Mouse (Mus musculus) megakaryocyte-erythroid progenitor cell, adult 5-6 weeks (primary cell): ENCODE measurements around the gene Ccdc32. TPM values are rescaled to one million over a fixed set of nuclear protein-coding genes. Genes with fewer than 3 reads are reported as not detected.
"Not testable (repeated sequence)": the region's sequence is repeated elsewhere in the genome, so short reads cannot be mapped to it uniquely, and the experiment has no call there.

ENCODE experiments used
- ATAC-seq: replicated peaks from 2 replicates; pipeline ENCODE4 v1.8.0; 2016; ENCODE audit warnings: mild to moderate bottlenecking, inconsistent platforms; ENCODE audit not compliant: severe bottlenecking, poor library complexity, low FRiP score, low TSS enrichment
- total RNA-seq, 2 experiments: library from RNA; stranded (forward) in 1 of 2; stranded (reverse) in 1 of 2; fragments of 200-1000, 215-1000 nt in 1 of 2; fragments of >200 nt in 1 of 2; fragmentation: Nextera tagmentation in 1 of 2; gene quantifications; 2 replicates each; pipeline ENCODE4 v1.2.3; 2014 to 2017

The Ccdc32 gene
- total RNA-seq, 2 experiments from 2014 or later = 18.7 TPM

- ATAC-seq = no peak
Observed at GRCm38 (mm10) chr2:119017647-119018046, 11.5 kb downstream of the Ccdc32 start.

GRCm38 (mm10) chr2:119016312-119016711 lies 12.9 kb downstream of the Ccdc32 start:
- not testable (repeated sequence) for ATAC-seq

DNA sequence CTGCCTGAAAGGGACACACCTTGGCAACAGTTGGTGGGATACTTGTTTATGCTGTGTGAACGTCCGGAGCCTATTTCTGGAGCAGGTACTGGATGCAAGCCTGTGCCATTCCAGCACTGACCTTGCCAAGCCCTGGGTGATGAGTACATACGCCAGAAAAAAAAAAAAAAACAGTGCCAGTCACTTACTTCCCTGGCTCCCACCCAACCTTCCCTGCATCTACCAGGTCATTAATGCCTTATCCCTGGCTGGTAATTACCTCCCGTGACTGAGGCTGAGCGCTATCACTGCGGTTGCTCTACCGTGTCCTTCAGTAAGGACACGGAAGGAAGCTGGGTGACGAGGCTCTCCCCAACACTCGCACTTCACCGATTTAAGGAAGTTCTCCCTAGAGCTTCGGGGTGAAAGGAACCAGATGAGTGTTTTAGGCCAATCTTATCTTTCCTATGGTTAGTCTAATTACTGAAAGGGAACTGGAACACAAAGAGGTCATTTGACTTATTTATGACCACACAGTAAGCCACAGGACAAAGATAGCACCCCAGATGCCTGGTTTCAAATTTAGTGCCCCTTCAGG lies 13.5 kb downstream of the Ccdc32 start:
- peak; percentile 54 for ATAC-seq

GRCm38 (mm10) chr2:119014989-119015388 lies 14.2 kb downstream of the Ccdc32 start:
- ATAC-seq = no peak; the same call in 1 of the 2 replicates

- no peak for ATAC-seq
Observed at GRCm38 (mm10) chr2:119009376-119009775, 19.8 kb downstream of the Ccdc32 start.

DNA sequence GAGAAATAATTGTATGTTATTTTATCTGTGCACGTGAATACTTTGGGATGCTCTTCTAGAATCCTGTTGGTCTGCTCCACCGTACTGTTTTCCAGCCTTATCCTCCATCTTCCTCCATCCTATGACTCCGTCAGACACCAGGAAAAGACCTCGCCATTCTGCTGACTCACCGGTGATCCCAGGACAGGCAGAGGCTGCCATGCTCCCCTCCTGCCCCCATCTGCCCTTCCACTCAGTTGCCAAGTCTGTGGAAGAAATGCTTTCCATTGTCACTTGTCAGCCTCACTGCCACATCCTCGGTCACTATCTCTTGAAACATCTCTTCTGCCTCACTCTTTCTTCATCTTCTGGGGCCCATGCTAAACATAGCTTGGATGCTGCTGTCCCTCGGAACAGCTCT lies 22.3 kb downstream of the Ccdc32 start:
- ATAC-seq = no peak

DNA sequence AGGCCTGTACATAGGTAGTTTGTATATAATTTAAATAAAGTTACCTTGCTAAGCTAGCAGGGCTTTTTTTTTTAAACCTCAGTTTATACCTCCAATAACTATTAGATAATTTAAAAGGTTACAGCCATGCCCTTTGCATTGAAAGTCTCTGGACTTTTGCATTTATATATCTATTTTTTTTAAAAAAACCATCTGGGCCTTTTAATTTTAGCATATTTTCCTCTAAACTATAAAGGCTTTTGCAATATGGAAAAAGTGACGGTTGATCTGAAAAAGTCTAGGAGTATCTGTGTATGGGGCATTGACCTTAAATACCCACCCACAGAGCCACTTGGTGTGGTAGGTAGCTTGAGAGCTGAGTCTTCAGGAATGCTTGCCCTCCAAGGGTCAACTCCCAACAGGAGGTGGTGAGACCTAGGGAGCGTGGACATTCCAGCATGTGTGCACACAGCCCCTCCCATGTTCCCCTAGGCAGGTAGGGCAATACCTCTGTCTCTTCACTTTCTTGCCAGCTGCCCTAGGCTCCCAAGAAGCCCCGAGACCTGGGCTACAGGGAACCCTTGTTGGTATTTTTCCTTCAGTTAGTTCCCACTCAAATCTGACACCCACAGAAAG lies 30.1 kb downstream of the Ccdc32 start:
- ATAC-seq = no peak

DNA sequence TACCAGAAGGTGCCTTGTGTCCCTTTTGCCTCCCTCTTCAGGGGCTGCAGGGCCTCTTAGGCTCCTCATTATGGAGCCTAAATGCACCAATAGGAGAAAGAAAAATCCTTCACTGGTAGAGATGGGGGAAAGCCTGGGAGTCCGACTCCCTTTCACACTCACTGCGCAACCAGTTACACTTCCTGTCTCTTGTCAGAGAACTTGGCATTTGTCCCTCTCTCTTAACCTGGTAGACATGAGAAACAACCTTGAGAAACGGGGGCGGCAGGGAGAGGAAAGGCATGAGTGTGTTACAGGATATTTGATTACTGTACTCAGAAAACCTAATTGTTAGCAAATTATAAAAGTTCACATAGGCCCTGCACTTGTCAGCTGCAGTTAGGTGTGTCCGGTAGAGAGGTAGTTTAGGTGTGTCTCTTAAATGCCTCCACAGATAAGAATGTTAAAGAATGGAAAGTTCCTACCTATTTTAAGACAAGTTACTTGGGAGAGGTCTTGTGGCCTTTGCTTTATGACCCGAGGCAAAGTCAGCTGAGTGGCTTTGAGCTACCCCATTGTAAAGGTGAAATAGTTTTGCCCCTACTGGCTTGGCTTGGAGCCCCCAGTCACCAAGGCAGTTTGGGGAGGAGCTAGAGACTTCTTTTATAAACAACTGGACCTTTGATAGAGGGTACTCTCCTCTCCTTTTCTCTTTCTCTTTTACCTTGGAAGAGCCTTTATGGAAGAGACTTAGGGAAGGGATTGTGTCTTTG lies 30.9 kb downstream of the Ccdc32 start:
- ATAC-seq = no peak

DNA sequence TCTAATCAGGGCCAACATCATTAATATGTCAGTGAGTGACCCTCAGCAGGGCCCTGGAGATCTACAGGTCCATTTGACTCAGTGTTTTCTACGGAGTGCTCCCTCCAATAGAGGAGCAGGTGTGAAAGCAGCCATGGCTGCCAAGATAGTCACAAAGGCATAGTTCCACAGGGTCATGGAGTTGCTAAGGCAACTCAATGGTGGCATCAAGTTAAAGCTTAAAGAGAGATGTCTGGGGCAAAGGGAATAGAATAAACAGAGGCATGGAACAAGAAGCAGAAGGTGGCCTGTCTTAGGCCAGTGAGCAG lies 32.4 kb downstream of the Ccdc32 start:
- no peak for ATAC-seq

- no peak for ATAC-seq
Observed at GRCm38 (mm10) chr2:118995919-118996797, 33.0 kb downstream of the Ccdc32 start.

GRCm38 (mm10) chr2:118995490-118995889 lies 33.7 kb downstream of the Ccdc32 start:
- no peak for ATAC-seq

DNA sequence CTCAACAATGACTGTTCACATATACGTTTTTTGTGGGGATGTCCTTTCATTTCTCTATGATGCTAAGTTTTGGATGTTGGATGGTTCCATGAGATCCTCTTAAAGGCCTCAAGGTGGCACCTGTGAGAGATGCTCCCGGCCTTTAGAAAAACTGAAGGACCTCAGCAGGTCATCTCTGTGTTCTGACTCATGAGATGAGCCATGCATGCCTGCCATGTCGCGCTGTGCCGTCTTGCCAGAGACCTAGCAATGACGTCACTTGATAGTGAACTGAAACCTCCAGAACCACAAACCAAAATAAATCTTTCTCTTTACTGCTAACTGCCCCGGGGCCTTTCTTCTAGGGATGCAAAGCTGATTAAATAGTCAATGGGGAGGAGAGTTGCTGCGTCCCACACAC lies 45.4 kb downstream of the Ccdc32 start:
- 0 out of 2 replicates have a peak, but pooled peaks have one; percentile 41 for ATAC-seq

GRCm38 (mm10) chr2:118980841-118981240 lies 48.4 kb downstream of the Ccdc32 start:
- ATAC-seq = no peak

- ATAC-seq = peak; percentile 57; the same call in 1 of the 2 replicates
Observed at GRCm38 (mm10) chr2:118978064-118978463, 51.1 kb downstream of the Ccdc32 start.

GRCm38 (mm10) chr2:118976941-118977340 lies 52.3 kb downstream of the Ccdc32 start:
- no peak for ATAC-seq

DNA sequence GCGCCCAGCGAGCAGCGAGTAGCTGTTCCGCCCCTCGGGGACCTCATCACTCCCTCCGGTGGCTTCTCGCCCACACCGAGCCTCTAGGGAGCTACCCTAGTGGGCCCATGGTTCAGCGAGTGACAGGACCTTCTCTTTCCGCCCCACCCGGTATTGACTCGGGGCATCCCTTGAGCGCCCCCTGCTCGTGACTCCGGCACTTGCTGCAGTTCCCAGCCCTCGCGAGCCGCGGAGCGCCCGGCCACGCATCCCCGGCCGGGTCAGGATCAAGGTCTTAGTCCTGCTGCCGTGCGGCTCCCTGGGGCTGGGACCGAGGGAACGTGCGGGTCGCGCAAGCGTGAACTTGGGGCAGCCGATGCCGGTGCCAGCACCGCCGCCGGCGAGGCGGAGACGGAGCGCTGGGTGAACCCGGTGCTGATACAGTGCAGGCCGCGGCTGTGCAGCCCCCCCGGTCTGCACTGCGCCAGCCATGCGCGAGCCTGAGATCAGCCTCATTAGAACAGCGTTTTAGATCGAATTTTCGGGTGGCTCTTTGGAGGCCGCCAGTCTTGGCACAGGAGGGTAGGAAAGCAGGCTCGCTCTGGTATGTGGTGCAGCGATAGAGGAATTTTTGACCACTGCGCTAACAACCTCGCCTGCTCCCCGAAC lies 52.8 kb downstream of the Ccdc32 start:
- peak; percentile 90 for ATAC-seq

DNA sequence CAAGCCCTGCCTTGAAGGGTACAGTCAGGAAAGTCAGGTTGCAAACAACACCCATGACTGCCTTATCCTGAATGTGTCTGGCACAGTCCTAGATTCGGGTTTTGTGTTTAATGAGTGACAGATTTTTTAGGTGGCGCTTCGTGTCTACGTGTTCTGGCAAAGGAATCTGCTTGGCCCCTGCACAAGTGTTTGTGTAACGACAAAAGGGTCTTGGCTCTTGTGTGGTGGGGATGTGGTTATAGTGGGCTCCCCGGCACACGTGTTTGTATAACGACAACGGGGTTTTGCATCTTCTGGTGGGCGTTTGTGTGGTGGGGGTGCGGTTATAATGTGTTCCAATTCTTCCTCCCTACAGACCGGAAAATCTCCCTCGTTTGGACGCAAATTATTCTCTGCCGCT lies 53.3 kb downstream of the Ccdc32 start:
- no peak for ATAC-seq

GRCm38 (mm10) chr2:118972687-118973376 lies 56.4 kb downstream of the Ccdc32 start:
- peak; percentile 84 for ATAC-seq

- no peak for ATAC-seq
Observed at GRCm38 (mm10) chr2:118972048-118972447, 57.1 kb downstream of the Ccdc32 start.
